Mouse (Mus musculus) liver, embryonic 14.5 days (tissue): ENCODE data around the gene Pex26. TPM values are rescaled to one million over a fixed set of nuclear protein-coding genes. Genes with fewer than 3 reads are reported as not detected.
A peak's percentile ranks its signal among the peaks of the same experiment; 100 is the strongest.

ENCODE experiments used
- ATAC-seq: fragments of 200-750 bp; cut with Nextera tagmentation; 2 replicates; pipeline ENCODE4 v1.8.0; 2017; ENCODE audit warnings: moderate number of reproducible peaks, mild to moderate bottlenecking, moderate library complexity; ENCODE audit not compliant: insufficient read depth
- DNase-seq, 3 experiments: peaks; one replicate each; pipeline ENCODE4 v3.0.0-alpha.2; 2012 to 2013; ENCODE audit warnings: low read depth in 3 of 3, low spot score in 3 of 3
- H3K27ac ChIP-seq: fragments of 300-500 bp; sonication (generic); 2 replicates; pipeline ENCODE4 v1.5.1; 2014; ENCODE audit warnings: moderate library complexity, mild to moderate bottlenecking, control low read depth, inconsistent platforms
- H3K27me3 ChIP-seq: fragments of 300-500 bp; sonication (generic); 2 replicates; pipeline ENCODE4 v1.6.1; 2014; ENCODE audit warnings: mild to moderate bottlenecking, low read length, moderate library complexity; ENCODE audit not compliant: control insufficient read depth, insufficient read depth
- H3K36me3 ChIP-seq: fragments of 300-500 bp; sonication (generic); replicated peaks from 2 replicates; pipeline ENCODE4 v1.6.1; 2014; ENCODE audit warnings: low read depth; ENCODE audit not compliant: control insufficient read depth, insufficient read depth
- H3K4me1 ChIP-seq, 2 experiments: fragments of 200-500 bp in 1 of 2; fragments of 300-500 bp in 1 of 2; sonication (generic) in 1 of 2; replicated peaks; 2 replicates each; pipeline ENCODE4 v1.6.1; 2012 to 2014; ENCODE audit warnings: antibody characterized with exemption in 1 of 2, inconsistent platforms in 1 of 2, low read length in 1 of 2; ENCODE audit not compliant: control insufficient read depth in 2 of 2, insufficient read depth in 2 of 2
- H3K4me2 ChIP-seq: fragments of 300-500 bp; sonication (generic); 2 replicates; pipeline ENCODE4 v1.6.1; 2014; ENCODE audit warnings: low read depth, mild to moderate bottlenecking, control low read depth, moderate library complexity
- H3K4me3 ChIP-seq, 2 experiments: fragments of 200-500 bp in 1 of 2; fragments of 300-500 bp in 1 of 2; sonication (generic) in 1 of 2; 2 replicates each; pipeline ENCODE4 v1.5.1; 2012 to 2014; ENCODE audit warnings: low read depth in 2 of 2, low read length in 2 of 2, mild to moderate bottlenecking in 2 of 2, control low read depth in 1 of 2, inconsistent platforms in 1 of 2, moderate library complexity in 1 of 2; ENCODE audit not compliant: insufficient read depth in 1 of 2
- H3K9ac ChIP-seq: fragments of 300-500 bp; sonication (generic); replicated peaks from 2 replicates; pipeline ENCODE4 v1.6.1; 2014; ENCODE audit warnings: mild to moderate bottlenecking, control low read depth, moderate library complexity
- H3K9me3 ChIP-seq: fragments of 300-500 bp; sonication (generic); 2 replicates; pipeline ENCODE4 v1.6.1; 2016; ENCODE audit warnings: low read length, mixed read lengths; ENCODE audit not compliant: control insufficient read depth
- CTCF ChIP-seq: IDR thresholded peaks from 2 replicates; pipeline ENCODE4 v1.5.1; 2016; ENCODE audit warnings: antibody characterized with exemption, low read depth, control low read depth
- EP300 ChIP-seq: IDR thresholded peaks from 2 replicates; pipeline ENCODE4 v1.6.1; 2016; ENCODE audit warnings: antibody characterized with exemption, low read depth
- WGBS: fragments of 180-500 bp; shearing (Covaris S2); extraction: QIAGEN DNeasy Blood & Tissue Kit; methylation state at CpG from one replicate; pipeline ENCODE4 v1.1.7; 2014; ENCODE audit not compliant: insufficient replicate concordance; 5-methylcytosine and 5-hydroxymethylcytosine counted together
- polyA plus RNA-seq, 2 experiments: library from polyadenylated mRNA; depleted of rRNA in 1 of 2; stranded (reverse) in 1 of 2; unstranded in 1 of 2; fragments of >200 nt; fragmentation: Nextera tagmentation in 1 of 2; extraction: Ambion mirVana in 1 of 2; gene quantifications; 2 replicates each; pipeline versions ENCODE4 v1.2.1 to v1.2.3; 2012 to 2014

Pex26 gene
- polyA plus RNA-seq, 2 experiments: 2.2 to 3.3 TPM

GRCm38 (mm10) chr6:121210926-121211289, 27.4 kb downstream of the Pex26 start:
- no peaks in the 10 kb centered on the region for H3K9me3 ChIP-seq
- no peak overlapping the region for H3K27ac ChIP-seq
- under 1% methylated on average over 12 of the region's 12 CpGs for WGBS
- H3K9ac ChIP-seq: no peak overlapping the region
- H3K4me2 ChIP-seq: peak overlapping the region; percentile 63
- DNase-seq (no peak), ATAC-seq (no peak)
- H3K36me3 ChIP-seq: no peaks in the 10 kb centered on the region
- H3K27me3 ChIP-seq: peaks cover 15% of the 10 kb centered on the region
- H3K4me1 ChIP-seq: peaks cover 0 to 7% of the 10 kb centered on the region in 2 experiments; a peak in 2 of 4 replicates
- TF ChIP-seq EP300 (no peak), CTCF (no peak)
- peak overlapping the region; percentile 45 to 46 for H3K4me3 ChIP-seq

DNA sequence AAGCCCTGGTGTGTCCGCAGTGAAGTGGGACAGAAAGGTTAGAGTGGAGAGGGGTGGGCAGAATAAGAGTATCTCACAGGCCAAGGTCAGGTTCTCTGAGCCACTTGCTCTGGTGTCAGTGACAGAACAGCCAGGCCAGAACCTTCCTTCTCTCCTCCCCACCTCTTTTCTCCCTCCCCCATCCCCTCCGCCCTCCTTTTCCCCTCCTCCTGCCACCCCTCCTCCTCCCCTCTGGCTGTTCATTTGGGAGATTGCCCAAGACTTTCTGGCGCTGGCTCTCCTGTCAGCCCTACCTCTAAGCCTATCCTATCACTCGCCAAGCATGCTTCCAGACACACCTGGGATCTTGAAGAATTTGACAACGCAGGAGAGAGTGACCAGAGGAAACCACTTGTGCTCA, 28.3 kb downstream of the Pex26 start:
- Histone ChIP-seq H3K4me3 (peak overlapping the region; percentile 45 to 46), H3K9ac (no peak overlapping the region), H3K4me2 (peak overlapping the region; percentile 63), H3K36me3 (no peaks in the 10 kb centered on the region), H3K27me3 (peaks cover 15% of the 10 kb centered on the region), H3K9me3 (no peaks in the 10 kb centered on the region), H3K27ac (no peak overlapping the region), H3K4me1 (peaks cover 0 to 9% of the 10 kb centered on the region in 2 experiments; a peak in 2 of 4 replicates)
- TF ChIP-seq CTCF: no peak
- no peak for TF ChIP-seq EP300
- DNase-seq: no peak
- WGBS: 11% methylated on average over 5 of the region's 5 CpGs
- no peak for ATAC-seq

DNA sequence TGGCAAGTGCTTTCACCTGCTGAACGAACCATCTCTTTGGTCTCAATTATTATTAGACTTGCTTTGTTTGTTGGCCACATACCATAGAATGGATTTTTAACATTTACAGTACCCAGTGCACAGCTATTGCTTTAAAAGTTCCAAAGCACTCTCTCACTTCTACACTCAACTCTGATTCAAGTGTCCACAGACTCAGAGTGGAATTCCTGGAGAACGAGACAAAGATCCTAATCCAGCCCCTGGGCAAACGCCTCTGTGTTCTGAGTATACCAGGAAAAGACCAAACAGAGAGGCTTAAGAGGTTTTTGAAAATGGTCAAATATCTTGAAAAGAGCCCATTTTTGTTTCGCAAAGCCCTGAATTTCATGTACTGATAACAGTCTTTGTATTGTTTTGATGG, 29.5 kb downstream of the Pex26 start:
- H3K4me3 ChIP-seq: no peak overlapping the region
- H3K27ac ChIP-seq: no peak overlapping the region
- no peak overlapping the region for H3K9ac ChIP-seq
- peaks cover 15% of the 10 kb centered on the region for H3K27me3 ChIP-seq
- ATAC-seq: no peak
- H3K36me3 ChIP-seq: no peaks in the 10 kb centered on the region
- DNase-seq: no peak
- H3K4me2 ChIP-seq: no peak overlapping the region
- 52% methylated on average over 4 of the region's 4 CpGs for WGBS
- TF ChIP-seq EP300 (no peak), CTCF (no peak)
- H3K9me3 ChIP-seq: no peaks in the 10 kb centered on the region
- peaks cover 0 to 16% of the 10 kb centered on the region in 2 experiments; a peak in 2 of 4 replicates for H3K4me1 ChIP-seq

DNA sequence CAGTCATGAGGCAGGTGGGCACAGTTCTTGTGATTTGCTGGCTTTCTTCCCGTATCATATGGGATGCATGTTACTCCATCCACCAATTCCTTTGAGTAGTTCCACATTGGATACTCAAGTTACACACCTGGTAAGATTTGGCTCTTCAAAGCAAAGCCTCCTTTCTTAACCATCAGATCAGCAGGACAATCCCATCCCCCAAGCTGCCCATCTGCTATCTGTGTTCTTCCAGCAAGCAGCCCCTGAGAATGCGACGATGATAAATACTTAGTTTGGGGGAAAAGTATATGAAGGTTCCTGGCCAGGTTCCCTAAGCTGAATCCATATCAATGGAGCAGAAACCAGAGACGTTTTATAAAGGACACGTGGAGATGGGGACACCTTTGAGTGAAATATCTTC, 30.8 kb downstream of the Pex26 start:
- Histone ChIP-seq H3K27ac (no peak overlapping the region), H3K27me3 (peaks cover 15% of the 10 kb centered on the region), H3K4me3 (no peak overlapping the region), H3K9ac (no peak overlapping the region), H3K9me3 (no peaks in the 10 kb centered on the region), H3K4me2 (no peak overlapping the region), H3K4me1 (peaks cover 0 to 16% of the 10 kb centered on the region in 2 experiments; a peak in 2 of 4 replicates), H3K36me3 (no peaks in the 10 kb centered on the region)
- ATAC-seq: no peak
- TF ChIP-seq CTCF (no peak), EP300 (no peak)
- DNase-seq: no peak
- 25% methylated on average over 5 of the region's 5 CpGs for WGBS

- Histone ChIP-seq H3K27ac (no peak overlapping the region), H3K27me3 (peaks cover 15% of the 10 kb centered on the region), H3K9ac (no peak overlapping the region), H3K4me1 (peaks cover 0 to 16% of the 10 kb centered on the region in 2 experiments; a peak in 2 of 4 replicates), H3K4me2 (no peak overlapping the region), H3K4me3 (no peak overlapping the region), H3K9me3 (no peaks in the 10 kb centered on the region), H3K36me3 (no peaks in the 10 kb centered on the region)
- TF ChIP-seq CTCF (no peak), EP300 (no peak)
- ATAC-seq (peak; percentile 39; the same call in 1 of the 2 replicates), DNase-seq (no peak)
- WGBS: 11% methylated on average over 8 of the region's 8 CpGs
These were observed 31.3 kb downstream of the Pex26 start for GRCm38 (mm10) chr6:121214667-121215330.
